Mouse (Mus musculus) thymus, adult 2 months (tissue): Measurements from ENCODE around the gene Tlx1. TPM values are rescaled to one million over a fixed set of nuclear protein-coding genes. Genes with fewer than 3 reads are reported as not detected.
A peak's percentile ranks its signal among the peaks of the same experiment; 100 is the strongest.

Experiments
- DNase-seq: peaks from one replicate; pipeline ENCODE4 v3.0.0; 2021
- H3K27ac ChIP-seq: fragments of 200-500 bp; 2 replicates; pipeline ENCODE4 v1.5.1; 2012; ENCODE audit warnings: low read length, control low read depth; ENCODE audit not compliant: control insufficient read depth, insufficient read depth
- H3K27me3 ChIP-seq: fragments of 200-500 bp; 2 replicates; pipeline ENCODE4 v1.6.1; 2012; ENCODE audit warnings: mild to moderate bottlenecking, low read length, moderate library complexity, mixed read lengths; ENCODE audit not compliant: control insufficient read depth, insufficient read depth
- H3K36me3 ChIP-seq: fragments of 200-500 bp; 2 replicates; pipeline ENCODE4 v1.6.1; 2012; ENCODE audit warnings: mild to moderate bottlenecking, low read length, moderate library complexity; ENCODE audit not compliant: control insufficient read depth, insufficient read depth
- H3K4me1 ChIP-seq: fragments of 200-500 bp; replicated peaks from 2 replicates; pipeline ENCODE4 v1.6.1; 2012; ENCODE audit warnings: low read length; ENCODE audit not compliant: control insufficient read depth, insufficient read depth
- H3K4me3 ChIP-seq: fragments of 200-500 bp; 2 replicates; pipeline ENCODE4 v1.5.1; 2012; ENCODE audit warnings: mild to moderate bottlenecking, low read length, control low read depth, moderate library complexity; ENCODE audit not compliant: control insufficient read depth, insufficient read depth
- CTCF ChIP-seq: fragments of 200-500 bp; IDR thresholded peaks from 2 replicates; pipeline ENCODE4 v1.5.1; 2012; ENCODE audit warnings: mild to moderate bottlenecking, control low read depth, low read length, moderate library complexity, borderline replicate concordance; ENCODE audit not compliant: control insufficient read depth, poor library complexity, insufficient read depth; ENCODE audit errors: extremely low read depth
- POLR2A ChIP-seq: fragments of 200-500 bp; IDR thresholded peaks from 2 replicates; pipeline ENCODE4 v1.6.1; 2012; ENCODE audit warnings: mild to moderate bottlenecking, low read length, control low read depth, moderate library complexity; ENCODE audit not compliant: control insufficient read depth, poor library complexity, insufficient read depth; ENCODE audit errors: extremely low read depth
- WGBS: fragments of 180-500 bp; shearing (Covaris S2); methylation state at CpG from one replicate; pipeline ENCODE4 v1.1.7; 2018; 5-methylcytosine and 5-hydroxymethylcytosine counted together
- polyA plus RNA-seq: library from polyadenylated mRNA; depleted of rRNA; stranded (reverse); fragments of >200 nt; gene quantifications from 2 replicates; pipeline ENCODE4 v1.2.3, GENCODE M21; 2012

Tlx1 gene
- polyA plus RNA-seq, 1 experiment, result 0.19 TPM

DNA sequence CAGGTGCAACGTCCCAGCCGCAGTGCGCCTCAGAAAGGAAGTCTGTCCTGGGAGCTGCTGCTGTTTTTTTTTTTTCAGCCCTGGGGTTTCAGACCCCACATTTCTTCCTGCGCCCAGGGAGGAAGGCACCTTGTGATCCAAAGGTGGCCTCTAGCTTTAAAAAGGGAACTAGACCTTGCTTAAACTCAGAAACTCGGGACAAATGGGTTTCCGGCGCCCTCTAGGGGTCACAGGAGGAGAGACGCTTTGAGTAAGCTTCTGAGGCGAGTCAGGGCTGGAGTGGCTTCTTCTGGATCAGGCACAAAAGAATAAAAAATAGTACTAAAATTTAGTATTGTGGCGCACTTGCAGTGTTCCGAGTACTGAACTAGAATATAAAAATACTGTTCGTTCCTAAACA lies 10.6 kb downstream of the Tlx1 start:
- Histone ChIP-seq H3K27ac (no peak overlapping the region), H3K36me3 (no peaks in the 10 kb centered on the region), H3K4me3 (no peak overlapping the region), H3K27me3 (peaks cover 12% of the 10 kb centered on the region; the same call in 1 of the 2 replicates), H3K4me1 (no peaks in the 10 kb centered on the region)
- DNase-seq, result peak; percentile 46
- WGBS, result under 1% methylated on average over 12 of the region's 12 CpGs
- TF ChIP-seq CTCF (peak; percentile 58; the same call in 1 of the 2 replicates), POLR2A (no peak)

DNA sequence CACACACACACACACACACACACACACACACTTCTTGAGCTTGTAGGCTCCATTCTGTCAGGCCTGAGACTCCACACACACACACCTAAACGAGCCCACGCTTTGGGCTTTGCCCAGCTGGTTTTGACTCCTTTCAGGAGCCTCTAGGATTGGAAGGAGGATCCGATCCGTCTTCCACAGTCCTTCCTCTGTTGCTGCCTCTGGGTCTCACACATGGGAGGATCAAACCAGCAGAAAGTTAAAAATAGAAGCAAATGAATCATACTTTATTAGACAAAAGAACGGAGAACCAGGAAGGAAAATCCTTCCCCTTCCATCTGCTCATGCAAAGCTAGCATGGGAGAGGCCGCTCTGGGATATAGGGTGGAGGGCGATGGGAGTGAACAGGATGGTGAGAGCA lies 11.7 kb downstream of the Tlx1 start:
- Histone ChIP-seq H3K36me3 (no peaks in the 10 kb centered on the region), H3K4me1 (no peaks in the 10 kb centered on the region), H3K27ac (no peak overlapping the region), H3K4me3 (no peak overlapping the region), H3K27me3 (peaks cover 12% of the 10 kb centered on the region; the same call in 1 of the 2 replicates)
- TF ChIP-seq POLR2A (no peak), CTCF (no peak)
- DNase-seq, result no peak
- WGBS, result 52% methylated on average over 7 of the region's 7 CpGs

DNA sequence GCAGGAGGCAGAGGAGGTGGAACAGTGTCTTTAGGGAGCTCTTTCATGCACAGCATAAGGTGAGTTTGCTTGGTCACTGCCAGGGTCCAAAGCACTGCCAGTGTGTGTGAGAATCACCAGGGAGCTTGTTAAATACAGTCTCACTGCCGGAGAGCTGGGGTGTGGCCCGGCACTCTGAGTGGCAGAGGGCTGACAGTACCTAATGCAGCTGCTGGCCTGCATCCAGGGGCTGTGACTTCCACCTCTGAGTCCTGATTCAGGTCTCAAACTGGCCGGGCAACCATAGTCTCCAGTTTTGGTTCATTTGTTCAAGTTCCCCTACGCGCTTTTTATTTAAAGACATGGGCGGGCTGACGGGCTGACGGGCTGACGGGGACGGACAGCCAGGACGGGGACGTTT lies 12.4 kb downstream of the Tlx1 start:
- 8% methylated on average over 12 of the region's 12 CpGs for WGBS
- Histone ChIP-seq H3K4me3 (no peak overlapping the region), H3K27me3 (peaks cover 12% of the 10 kb centered on the region; the same call in 1 of the 2 replicates), H3K36me3 (no peaks in the 10 kb centered on the region), H3K27ac (no peak overlapping the region), H3K4me1 (no peaks in the 10 kb centered on the region)
- DNase-seq, result no peak
- TF ChIP-seq POLR2A (no peak), CTCF (no peak)

DNA sequence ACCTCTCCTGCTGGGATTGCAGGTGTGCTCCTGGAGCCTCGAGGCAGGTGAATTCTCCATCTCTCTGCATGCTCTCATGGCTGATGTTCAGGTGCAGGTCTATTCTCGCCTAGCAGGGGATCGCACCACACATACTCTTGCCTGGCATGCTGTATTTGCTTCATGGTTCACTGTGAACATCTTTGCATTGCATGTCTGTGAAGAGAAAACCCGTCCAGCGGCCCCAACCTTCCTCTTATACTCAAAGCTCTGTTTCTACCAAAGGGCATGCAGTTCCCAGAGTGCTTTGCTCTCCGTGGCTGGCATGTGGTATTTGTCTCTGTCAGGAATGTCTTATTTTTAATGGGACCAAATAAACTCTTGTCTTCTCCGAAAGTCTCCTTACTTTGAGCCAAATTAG lies 20.0 kb downstream of the Tlx1 start:
- Histone ChIP-seq H3K27me3 (no peaks in the 10 kb centered on the region), H3K4me1 (no peaks in the 10 kb centered on the region), H3K27ac (no peak overlapping the region), H3K36me3 (no peaks in the 10 kb centered on the region), H3K4me3 (no peak overlapping the region)
- DNase-seq, result no peak
- TF ChIP-seq CTCF, result no peak
- TF ChIP-seq POLR2A, result no peak
- 65% methylated on average over 7 of the region's 7 CpGs for WGBS

DNA sequence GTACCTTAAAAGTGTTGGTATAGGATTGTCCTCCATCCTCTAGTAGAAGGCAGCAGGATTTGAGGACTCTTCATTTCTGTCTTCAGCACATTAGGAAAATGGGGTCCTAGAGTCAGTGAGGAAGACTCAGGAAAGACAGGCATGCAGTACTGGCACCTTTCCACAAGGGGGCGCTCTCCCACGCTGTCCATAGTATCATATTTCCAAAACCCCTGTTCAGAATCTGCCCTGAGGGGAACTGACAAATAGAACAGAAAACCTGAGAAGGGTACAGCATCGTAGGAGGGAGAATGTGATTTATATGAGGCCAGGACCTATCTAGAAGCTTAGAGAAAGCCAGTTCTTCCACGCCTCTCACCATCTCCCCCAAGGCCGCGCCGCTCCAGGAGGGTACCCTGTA lies 24.3 kb downstream of the Tlx1 start:
- Histone ChIP-seq H3K36me3 (no peaks in the 10 kb centered on the region), H3K4me3 (no peak overlapping the region), H3K27ac (no peak overlapping the region), H3K27me3 (no peaks in the 10 kb centered on the region), H3K4me1 (peaks cover 8% of the 10 kb centered on the region)
- WGBS, result 62% methylated on average over 7 of the region's 7 CpGs
- DNase-seq, result peak; percentile 33
- no peak for TF ChIP-seq POLR2A
- TF ChIP-seq CTCF, result no peak

DNA sequence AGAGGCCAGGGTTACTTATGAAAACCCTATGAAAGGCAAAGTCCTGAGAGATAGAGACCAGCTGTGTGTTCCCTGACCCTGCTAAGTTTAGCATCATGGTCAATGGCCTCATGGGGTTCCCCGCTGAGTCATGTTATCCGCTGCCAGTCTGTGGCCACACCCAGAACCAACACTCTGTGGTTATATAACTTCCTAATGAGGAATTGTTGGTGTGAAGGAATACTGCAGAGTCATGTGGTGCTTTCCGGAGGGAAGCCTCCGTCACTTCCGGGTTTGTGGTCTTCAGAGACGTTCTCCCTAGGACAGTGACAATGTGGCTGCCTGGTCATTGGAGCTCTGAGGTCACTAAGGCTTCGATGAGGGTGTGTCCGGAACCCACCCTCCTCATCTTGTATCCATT lies 25.8 kb downstream of the Tlx1 start:
- Histone ChIP-seq H3K27ac (no peak overlapping the region), H3K27me3 (no peaks in the 10 kb centered on the region), H3K4me3 (no peak overlapping the region), H3K36me3 (no peaks in the 10 kb centered on the region), H3K4me1 (peaks cover 8% of the 10 kb centered on the region)
- TF ChIP-seq CTCF, result no peak
- WGBS, result 18% methylated on average over 8 of the region's 8 CpGs
- DNase-seq, result no peak
